Mouse (Mus musculus) intestine, embryonic 15.5 days (tissue): ENCODE results near the gene Ifi211. TPM values are rescaled to one million over a fixed set of nuclear protein-coding genes. Genes with fewer than 3 reads are reported as not detected.
"Not testable (repeated sequence)": the region's sequence is repeated elsewhere in the genome, so short reads cannot be mapped to it uniquely, and the experiment has no call there.

Source experiments
- ATAC-seq: fragments of 200-750 bp; cut with Nextera tagmentation; 2 replicates; pipeline ENCODE4 v1.8.0; 2017; ENCODE audit warnings: moderate TSS enrichment, moderate library complexity
- H3K27ac ChIP-seq: fragments of 300-500 bp; sonication (generic); 2 replicates; pipeline ENCODE4 v1.5.1; 2015; ENCODE audit warnings: mild to moderate bottlenecking, inconsistent platforms
- H3K27me3 ChIP-seq: fragments of 300-500 bp; sonication (generic); replicated peaks from 2 replicates; pipeline ENCODE4 v1.6.1; 2015; ENCODE audit warnings: inconsistent platforms
- H3K36me3 ChIP-seq: fragments of 300-500 bp; sonication (generic); 2 replicates; pipeline ENCODE4 v1.6.1; 2015; ENCODE audit warnings: inconsistent platforms
- H3K4me1 ChIP-seq: fragments of 300-500 bp; sonication (generic); replicated peaks from 2 replicates; pipeline ENCODE4 v1.6.1; 2015; ENCODE audit warnings: inconsistent platforms
- H3K4me2 ChIP-seq: fragments of 300-500 bp; sonication (generic); replicated peaks from 2 replicates; pipeline ENCODE4 v1.6.1; 2015; ENCODE audit warnings: mild to moderate bottlenecking, inconsistent platforms
- H3K4me3 ChIP-seq: fragments of 300-500 bp; sonication (generic); replicated peaks from 2 replicates; pipeline ENCODE4 v1.5.1; 2015; ENCODE audit warnings: inconsistent platforms
- H3K9ac ChIP-seq: fragments of 300-500 bp; sonication (generic); 2 replicates; pipeline ENCODE4 v1.6.1; 2015; ENCODE audit warnings: inconsistent platforms
- H3K9me3 ChIP-seq: fragments of 300-500 bp; sonication (generic); 2 replicates; pipeline ENCODE4 v1.6.1; 2016; ENCODE audit warnings: inconsistent platforms
- WGBS: fragments of 180-500 bp; shearing (Covaris S2); methylation state at CpG from one replicate; pipeline ENCODE4 v1.1.7; 2015; 5-methylcytosine and 5-hydroxymethylcytosine counted together
- polyA plus RNA-seq: library from polyadenylated mRNA; unstranded; fragments of >200 nt; fragmentation: Nextera tagmentation; extraction: Ambion mirVana; gene quantifications from 2 replicates; pipeline ENCODE4 v1.2.1, GENCODE M21; 2015

The Ifi211 gene
- polyA plus RNA-seq, 1 experiment from 2014 or later, result 1.3 TPM

GRCm38 (mm10) chr1:173913256-173913791 is 478 bp upstream of the Ifi211 start:
- H3K27me3 ChIP-seq, ATAC-seq, H3K4me1 ChIP-seq, H3K27ac ChIP-seq, H3K9ac ChIP-seq, H3K4me3 ChIP-seq, H3K9me3 ChIP-seq, H3K36me3 ChIP-seq, H3K4me2 ChIP-seq: not testable (repeated sequence)

- H3K9ac ChIP-seq, result no peak overlapping the region
- 97% methylated on average over 2 of the region's 2 CpGs for WGBS
- H3K9me3 ChIP-seq, result no peaks in the 10 kb centered on the region
- H3K4me1 ChIP-seq, result no peaks in the 10 kb centered on the region
- no peak overlapping the region for H3K4me3 ChIP-seq
- no peak for ATAC-seq
- no peak overlapping the region for H3K4me2 ChIP-seq
- H3K27ac ChIP-seq, result no peak overlapping the region
- no peaks in the 10 kb centered on the region for H3K27me3 ChIP-seq
- H3K36me3 ChIP-seq, result no peaks in the 10 kb centered on the region
Measured at GRCm38 (mm10) chr1:173911808-173912464, 910 bp downstream of the Ifi211 start.

DNA sequence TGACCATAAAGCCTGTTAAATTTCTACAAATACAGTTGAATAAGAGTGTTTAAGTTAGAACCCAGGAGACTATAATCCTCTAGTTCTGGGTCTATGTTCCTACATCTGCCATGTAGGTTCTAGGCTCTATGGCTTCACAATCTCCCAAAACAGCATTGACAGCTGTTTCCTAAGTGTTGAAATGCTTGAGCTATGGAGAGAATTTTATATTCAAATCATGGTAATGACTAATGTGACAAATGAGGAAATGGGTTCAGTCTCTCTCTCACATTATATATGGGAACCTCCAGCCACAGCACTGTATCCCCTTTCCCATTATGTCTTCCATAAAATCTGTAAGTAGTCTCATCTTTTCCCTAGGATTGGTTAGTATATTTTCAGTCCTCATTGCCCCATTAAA is 4.5 kb downstream of the Ifi211 start:
- H3K9me3 ChIP-seq, H3K27me3 ChIP-seq, H3K4me3 ChIP-seq, H3K27ac ChIP-seq, H3K4me1 ChIP-seq, ATAC-seq, H3K9ac ChIP-seq, H3K36me3 ChIP-seq, H3K4me2 ChIP-seq: not testable (repeated sequence)

- H3K4me3 ChIP-seq, H3K9me3 ChIP-seq, H3K36me3 ChIP-seq, H3K27ac ChIP-seq, H3K4me2 ChIP-seq, ATAC-seq, H3K27me3 ChIP-seq, H3K9ac ChIP-seq, H3K4me1 ChIP-seq: not testable (repeated sequence)
- 82% methylated on average over 4 of the region's 4 CpGs for WGBS
Measured at GRCm38 (mm10) chr1:173905885-173906284, 7.0 kb downstream of the Ifi211 start.

DNA sequence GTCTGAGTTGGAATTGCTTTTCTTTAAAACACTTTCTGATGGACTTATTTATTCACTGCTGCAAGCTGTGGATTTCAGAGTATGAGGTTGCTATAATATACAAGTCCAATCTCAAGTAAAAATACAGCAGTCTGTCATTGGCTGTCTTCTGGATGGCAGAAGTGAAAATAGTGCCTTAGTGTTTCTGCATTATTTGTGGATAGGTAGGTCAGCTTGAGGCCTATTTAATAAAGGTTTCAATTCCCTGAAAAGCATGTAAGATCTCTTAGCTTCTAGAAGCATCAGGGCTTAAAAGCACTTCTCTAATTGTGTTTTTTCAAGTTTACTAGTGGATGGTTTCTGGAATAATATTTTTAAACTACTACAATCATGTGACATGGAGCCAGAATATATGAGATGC is 23.1 kb downstream of the Ifi211 start:
- H3K36me3 ChIP-seq, H3K9ac ChIP-seq, H3K4me2 ChIP-seq, H3K27ac ChIP-seq, ATAC-seq, H3K4me1 ChIP-seq, H3K27me3 ChIP-seq, H3K4me3 ChIP-seq, H3K9me3 ChIP-seq: not testable (repeated sequence)

- not testable (repeated sequence) for H3K4me1 ChIP-seq, H3K4me2 ChIP-seq, ATAC-seq, H3K4me3 ChIP-seq, H3K9me3 ChIP-seq, H3K27ac ChIP-seq, H3K27me3 ChIP-seq, H3K36me3 ChIP-seq, H3K9ac ChIP-seq
- 88% methylated on average over 1 of the region's 2 CpGs for WGBS
Measured at GRCm38 (mm10) chr1:173887026-173887787, 25.6 kb downstream of the Ifi211 start.

- H3K4me2 ChIP-seq, H3K27ac ChIP-seq, H3K36me3 ChIP-seq, H3K9ac ChIP-seq, H3K4me1 ChIP-seq, H3K27me3 ChIP-seq, H3K9me3 ChIP-seq, H3K4me3 ChIP-seq: not testable (repeated sequence)
- 59% methylated on average over 3 of the region's 3 CpGs for whole genome bisulfite sequencing
- ATAC-seq, result peak; percentile 51
Measured at GRCm38 (mm10) chr1:173880004-173880666, 32.7 kb downstream of the Ifi211 start.

- not testable (repeated sequence) for H3K27ac ChIP-seq, H3K4me1 ChIP-seq, H3K9ac ChIP-seq, H3K36me3 ChIP-seq, H3K27me3 ChIP-seq, H3K4me2 ChIP-seq, ATAC-seq, H3K4me3 ChIP-seq, H3K9me3 ChIP-seq
- WGBS, result 61% methylated on average over 5 of the region's 5 CpGs
Measured at GRCm38 (mm10) chr1:173879225-173879987, 33.4 kb downstream of the Ifi211 start.

GRCm38 (mm10) chr1:173878264-173878663 is 34.6 kb downstream of the Ifi211 start:
- not testable (repeated sequence) for H3K4me1 ChIP-seq, H3K9me3 ChIP-seq, ATAC-seq, H3K36me3 ChIP-seq, H3K27ac ChIP-seq, H3K4me3 ChIP-seq, H3K27me3 ChIP-seq, H3K9ac ChIP-seq, H3K4me2 ChIP-seq
- WGBS, result 85% methylated on average over 6 of the region's 6 CpGs

GRCm38 (mm10) chr1:173877125-173877524 is 35.7 kb downstream of the Ifi211 start:
- H3K4me3 ChIP-seq, ATAC-seq, H3K9ac ChIP-seq, H3K4me1 ChIP-seq, H3K36me3 ChIP-seq, H3K27ac ChIP-seq, H3K27me3 ChIP-seq, H3K9me3 ChIP-seq, H3K4me2 ChIP-seq: not testable (repeated sequence)
- WGBS, result 83% methylated on average over 1 of the region's 1 CpGs

DNA sequence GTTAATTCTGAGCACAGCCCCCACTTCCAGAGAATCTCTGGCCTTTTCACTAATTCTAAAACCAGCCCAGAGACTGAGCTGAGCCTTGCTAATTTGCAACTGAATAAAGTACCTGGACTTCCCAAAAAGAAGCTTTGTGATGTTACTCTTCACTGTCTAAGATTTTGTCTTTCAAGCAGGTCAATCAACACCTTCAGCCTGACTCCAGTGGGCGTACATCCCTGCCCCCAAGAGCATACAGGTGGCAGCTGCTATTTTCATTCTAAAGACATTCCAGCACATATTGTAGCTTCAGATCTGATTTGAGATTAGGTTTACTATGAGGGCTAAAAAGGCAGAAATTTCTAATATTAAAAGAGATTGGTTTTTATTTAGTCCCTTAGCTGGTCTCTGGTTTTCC is 44.3 kb downstream of the Ifi211 start:
- not testable (repeated sequence) for H3K4me1 ChIP-seq, H3K9ac ChIP-seq, H3K27ac ChIP-seq, H3K4me2 ChIP-seq, H3K36me3 ChIP-seq, H3K27me3 ChIP-seq, H3K9me3 ChIP-seq, H3K4me3 ChIP-seq, ATAC-seq
- WGBS, result 94% methylated on average over 1 of the region's 1 CpGs

- ATAC-seq, result no peak
- no peaks in the 10 kb centered on the region for H3K9me3 ChIP-seq
- no peak overlapping the region for H3K4me2 ChIP-seq
- no peak overlapping the region for H3K4me3 ChIP-seq
- H3K9ac ChIP-seq, result no peak overlapping the region
- no peaks in the 10 kb centered on the region for H3K4me1 ChIP-seq
- H3K27me3 ChIP-seq, result no peaks in the 10 kb centered on the region
- H3K27ac ChIP-seq, result no peak overlapping the region
- WGBS, result 86% methylated on average over 12 of the region's 12 CpGs
- no peaks in the 10 kb centered on the region for H3K36me3 ChIP-seq
Measured at GRCm38 (mm10) chr1:173866504-173866903, 46.3 kb downstream of the Ifi211 start.
